Mouse (Mus musculus) intestine, embryonic 16.5 days (tissue): Measurements from ENCODE around the gene Tcf7. TPM values are rescaled to one million over a fixed set of nuclear protein-coding genes. Genes with fewer than 3 reads are reported as not detected.
"Not testable (repeated sequence)": the region's sequence is repeated elsewhere in the genome, so short reads cannot be mapped to it uniquely, and the experiment has no call there.

Experiments
- ATAC-seq: fragments of 200-750 bp; cut with Nextera tagmentation; 2 replicates; pipeline ENCODE4 v1.8.0; 2017; ENCODE audit warnings: moderate TSS enrichment, moderate library complexity
- H3K27ac ChIP-seq: fragments of 300-500 bp; sonication (generic); 2 replicates; pipeline ENCODE4 v1.5.1; 2014; ENCODE audit warnings: mild to moderate bottlenecking, low read length
- H3K27me3 ChIP-seq: fragments of 300-500 bp; sonication (generic); replicated peaks from 2 replicates; pipeline ENCODE4 v1.6.1; 2014; ENCODE audit warnings: low read length, control low read depth, mixed read lengths; ENCODE audit not compliant: control insufficient read depth, insufficient read depth
- H3K36me3 ChIP-seq: fragments of 300-500 bp; sonication (generic); 2 replicates; pipeline ENCODE4 v1.6.1; 2014; ENCODE audit warnings: low read length, control low read depth; ENCODE audit not compliant: control insufficient read depth, insufficient read depth
- H3K4me1 ChIP-seq: fragments of 300-500 bp; sonication (generic); 2 replicates; pipeline ENCODE4 v1.6.1; 2014; ENCODE audit warnings: low read length, control low read depth, mixed read lengths; ENCODE audit not compliant: control insufficient read depth, insufficient read depth
- H3K4me2 ChIP-seq: fragments of 300-500 bp; sonication (generic); 2 replicates; pipeline ENCODE4 v1.6.1; 2014; ENCODE audit warnings: low read depth, low read length, control low read depth
- H3K4me3 ChIP-seq: fragments of 300-500 bp; sonication (generic); 2 replicates; pipeline ENCODE4 v1.5.1; 2014; ENCODE audit warnings: mild to moderate bottlenecking, low read length
- H3K9ac ChIP-seq: fragments of 300-500 bp; sonication (generic); 2 replicates; pipeline ENCODE4 v1.6.1; 2014; ENCODE audit warnings: low read depth, low read length
- H3K9me3 ChIP-seq: fragments of 300-500 bp; sonication (generic); 2 replicates; pipeline ENCODE4 v1.6.1; 2016; ENCODE audit warnings: low read length, control low read depth; ENCODE audit not compliant: control insufficient read depth
- WGBS: fragments of 180-500 bp; shearing (Covaris S2); extraction: QIAGEN DNeasy Blood & Tissue Kit; methylation state at CpG from one replicate; pipeline ENCODE4 v1.1.7; 2014; 5-methylcytosine and 5-hydroxymethylcytosine counted together
- polyA plus RNA-seq: library from polyadenylated mRNA; unstranded; fragments of >200 nt; fragmentation: Nextera tagmentation; extraction: Ambion mirVana; gene quantifications from 2 replicates; pipeline ENCODE4 v1.2.1, GENCODE M21; 2015

Gene Tcf7
- polyA plus RNA-seq, 1 experiment from 2014 or later: 3.4 TPM

DNA sequence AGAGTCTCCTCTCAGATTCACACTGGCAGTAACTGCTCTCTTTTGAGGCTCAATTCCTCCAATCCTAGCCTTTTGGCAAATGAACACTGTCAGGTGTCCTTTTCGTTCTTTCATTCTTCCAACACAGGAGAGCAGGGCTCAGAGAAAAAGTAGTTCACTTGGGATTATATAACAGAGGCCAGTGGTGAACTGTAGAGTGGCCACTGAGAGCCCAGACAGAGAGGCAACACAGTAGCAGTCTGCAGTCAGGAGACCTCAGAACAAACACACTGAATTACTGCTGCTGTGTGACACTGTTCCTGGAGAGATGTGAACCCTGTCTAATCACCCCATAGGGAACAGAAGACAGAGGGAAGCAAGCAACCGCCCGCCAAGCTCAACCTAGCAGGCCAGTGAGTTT is 55.8 kb downstream of the Tcf7 start:
- no peak overlapping the region for H3K4me2 ChIP-seq
- no peaks in the 10 kb centered on the region for H3K27me3 ChIP-seq
- H3K4me1 ChIP-seq: 0 out of 2 replicates have a peak, but pooled peaks cover 11% of the 10 kb centered on the region
- H3K9me3 ChIP-seq: no peaks in the 10 kb centered on the region
- H3K9ac ChIP-seq: no peak overlapping the region
- no peaks in the 10 kb centered on the region for H3K36me3 ChIP-seq
- no peak for ATAC-seq
- 0 out of 2 replicates have a peak overlapping the region, but pooled peaks have one; percentile 21 for H3K27ac ChIP-seq
- 70% methylated on average over 3 of the region's 3 CpGs for WGBS
- H3K4me3 ChIP-seq: no peak overlapping the region

DNA sequence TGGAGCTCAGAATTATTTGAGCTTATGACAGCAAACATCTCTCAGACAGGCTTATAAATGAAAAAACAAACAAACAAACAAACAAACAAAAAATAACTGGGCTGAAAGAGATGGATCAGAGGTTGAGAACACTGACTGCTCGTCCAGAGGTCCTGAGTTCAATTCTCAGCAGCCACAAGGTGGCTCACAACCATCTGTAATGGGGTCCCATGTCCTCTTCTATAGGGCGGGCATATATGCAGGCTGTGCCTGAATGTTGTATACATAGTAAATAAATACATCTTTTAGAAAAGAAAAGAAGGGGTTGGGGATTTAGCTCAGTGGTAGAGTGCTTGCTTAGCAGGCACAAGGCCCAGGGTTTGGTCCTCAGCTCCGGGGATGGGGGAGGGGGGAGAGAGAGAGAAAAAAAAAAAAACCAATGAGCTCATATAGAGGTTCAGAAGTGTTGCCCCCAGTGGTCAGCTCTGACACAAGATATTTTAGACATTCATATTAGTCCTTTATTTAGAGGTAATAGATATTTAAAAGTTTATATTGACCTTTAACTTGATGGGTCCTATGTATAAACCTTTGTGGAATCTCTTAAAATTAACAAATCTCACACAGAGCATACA is 56.7 kb downstream of the Tcf7 start:
- ATAC-seq: no peak
- H3K4me1 ChIP-seq: 0 out of 2 replicates have a peak, but pooled peaks cover 10% of the 10 kb centered on the region
- H3K9me3 ChIP-seq: no peaks in the 10 kb centered on the region
- H3K27ac ChIP-seq: no peak overlapping the region
- no peaks in the 10 kb centered on the region for H3K36me3 ChIP-seq
- H3K4me3 ChIP-seq: no peak overlapping the region
- no peak overlapping the region for H3K9ac ChIP-seq
- 58% methylated on average over 3 of the region's 3 CpGs for WGBS
- H3K4me2 ChIP-seq: no peak overlapping the region
- no peaks in the 10 kb centered on the region for H3K27me3 ChIP-seq

DNA sequence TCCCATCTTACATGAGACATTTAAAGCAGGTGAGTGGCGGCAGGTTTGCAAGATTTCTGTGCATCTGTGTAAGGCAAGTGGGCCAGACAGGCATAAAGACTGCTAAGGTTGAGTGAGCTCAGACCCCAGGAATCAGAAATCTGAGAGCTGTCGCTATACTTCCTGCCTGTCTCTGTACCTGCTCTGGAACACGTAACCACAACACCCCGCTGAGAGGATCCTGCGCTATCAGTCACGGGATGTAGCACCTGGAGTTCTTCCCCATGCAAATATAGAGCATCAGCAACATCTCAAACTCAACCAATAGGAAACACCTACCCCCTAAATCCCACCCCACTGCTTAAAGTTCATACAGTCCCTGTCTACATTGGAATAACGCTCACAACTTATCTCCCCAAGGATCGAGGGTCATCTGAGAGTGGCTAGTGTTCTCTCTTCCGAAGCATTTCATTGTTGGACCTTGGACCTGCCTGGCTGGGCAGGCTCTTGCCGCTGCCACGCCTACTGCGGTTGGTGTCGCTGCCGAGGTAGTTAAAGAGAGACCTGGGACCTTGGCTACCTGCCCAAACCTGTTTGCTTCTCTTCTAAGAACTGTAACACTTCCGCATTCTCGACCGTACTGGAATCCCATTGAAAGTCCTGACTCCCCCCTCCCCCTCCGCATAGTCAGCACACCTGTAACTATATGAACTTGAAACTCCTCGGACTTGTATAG is 58.7 kb downstream of the Tcf7 start:
- Histone ChIP-seq H3K27me3 (no peaks in the 10 kb centered on the region), H3K4me3 (peak overlapping the region; percentile 36), H3K36me3 (no peaks in the 10 kb centered on the region), H3K9ac (peak overlapping the region; percentile 57; the same call in 1 of the 2 replicates), H3K4me2 (peak overlapping the region; percentile 48), H3K27ac (peak overlapping the region; percentile 90), H3K9me3 (no peaks in the 10 kb centered on the region), H3K4me1 (no peaks in the 10 kb centered on the region)
- peak; percentile 93 for ATAC-seq
- WGBS: 10% methylated on average over 19 of the region's 19 CpGs

DNA sequence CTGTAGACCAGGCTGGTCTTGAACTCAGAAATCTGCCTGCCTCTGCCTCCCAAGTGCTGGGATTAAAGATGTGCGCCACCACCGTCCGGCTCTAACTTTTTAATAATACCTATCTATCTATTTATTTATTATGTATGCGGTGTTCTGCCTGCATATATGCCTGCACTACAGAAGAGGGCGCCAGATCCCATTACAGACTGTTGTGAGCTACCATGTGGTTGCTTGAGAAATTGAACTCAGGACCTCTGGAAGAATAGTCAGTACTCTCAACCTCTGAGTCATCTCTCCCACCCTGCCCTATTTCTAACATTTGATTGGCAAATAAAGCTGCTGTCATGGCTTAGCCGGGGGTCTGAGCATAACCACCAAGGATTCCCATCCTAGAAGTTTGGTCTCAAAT is 59.9 kb downstream of the Tcf7 start:
- Histone ChIP-seq H3K9me3 (no peaks in the 10 kb centered on the region), H3K4me3 (no peak overlapping the region), H3K27me3 (no peaks in the 10 kb centered on the region), H3K27ac (no peak overlapping the region), H3K4me2 (no peak overlapping the region), H3K36me3 (no peaks in the 10 kb centered on the region), H3K4me1 (no peaks in the 10 kb centered on the region), H3K9ac (no peak overlapping the region)
- no peak for ATAC-seq
- WGBS: 70% methylated on average over 6 of the region's 6 CpGs

DNA sequence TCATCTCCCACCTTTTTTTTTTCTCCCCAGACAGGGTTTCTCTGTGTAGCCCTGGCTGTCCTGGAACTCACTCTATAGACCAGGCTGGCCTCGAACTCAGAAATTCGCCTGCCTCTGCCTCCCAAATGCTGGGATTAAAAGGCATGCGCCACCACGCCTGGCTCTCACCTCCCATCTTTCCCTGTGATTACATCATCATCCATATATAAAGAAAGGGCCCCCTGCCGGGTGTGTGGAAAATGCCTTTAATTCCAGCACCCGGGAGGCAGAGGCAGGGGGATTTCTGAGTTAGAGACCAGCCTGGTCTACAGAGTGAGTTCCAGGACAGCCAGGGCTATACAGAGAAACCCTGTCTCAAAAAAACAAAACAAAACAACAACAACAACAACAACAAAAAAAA is 60.9 kb downstream of the Tcf7 start:
- not testable (repeated sequence) for H3K9ac ChIP-seq
- 83% methylated on average over 6 of the region's 6 CpGs for WGBS

DNA sequence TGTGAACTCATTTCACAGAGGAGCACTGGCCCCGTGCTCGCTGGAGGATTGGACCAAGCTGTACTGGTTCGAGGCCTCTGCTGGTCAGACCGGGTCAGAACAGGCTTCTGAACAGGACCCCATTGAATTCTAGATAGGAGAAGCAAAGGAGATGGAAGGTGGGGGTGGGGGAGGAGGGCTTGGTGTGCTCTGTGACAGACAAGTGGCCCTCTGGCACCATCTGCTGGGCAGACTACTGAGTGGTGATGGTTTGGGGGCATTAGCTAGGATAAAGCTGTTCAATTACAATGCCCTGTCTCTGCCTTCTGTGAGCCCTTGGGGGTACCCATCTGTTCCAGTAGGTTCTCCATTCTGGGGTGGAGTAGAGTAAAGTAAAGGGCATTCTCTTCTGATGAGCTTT is 62.5 kb downstream of the Tcf7 start:
- no peak overlapping the region for H3K27ac ChIP-seq
- no peaks in the 10 kb centered on the region for H3K9me3 ChIP-seq
- H3K27me3 ChIP-seq: no peaks in the 10 kb centered on the region
- H3K4me1 ChIP-seq: no peaks in the 10 kb centered on the region
- H3K9ac ChIP-seq: no peak overlapping the region
- no peak for ATAC-seq
- WGBS: 11% methylated on average over 4 of the region's 4 CpGs
- H3K4me2 ChIP-seq: peak overlapping the region; percentile 25; the same call in 1 of the 2 replicates
- H3K36me3 ChIP-seq: no peaks in the 10 kb centered on the region
- no peak overlapping the region for H3K4me3 ChIP-seq

More for the DNA sequence above, 60.9 kb downstream of the Tcf7 start:
- H3K36me3 ChIP-seq, ATAC-seq, H3K9me3 ChIP-seq, H3K4me1 ChIP-seq, H3K27ac ChIP-seq, H3K4me2 ChIP-seq, H3K4me3 ChIP-seq, H3K27me3 ChIP-seq: not testable (repeated sequence)

DNA sequence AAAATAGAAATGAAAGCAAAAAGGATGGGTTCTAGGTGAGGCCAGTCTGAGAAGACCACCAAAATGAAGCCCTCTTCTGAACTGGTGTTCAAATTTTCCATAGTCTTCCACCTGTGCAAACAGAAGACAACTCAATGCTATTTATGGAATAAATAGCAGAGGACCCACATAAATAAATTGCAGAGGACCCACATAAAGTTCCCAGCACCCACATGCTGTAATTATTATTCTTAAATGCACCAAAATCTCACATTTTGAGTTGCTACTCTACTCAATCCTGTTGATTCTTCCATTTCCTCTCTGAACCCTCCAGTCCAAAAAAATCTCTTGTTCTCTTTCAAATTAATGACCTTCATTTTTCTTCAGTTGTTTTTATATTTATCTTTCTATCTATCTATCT is 68.9 kb downstream of the Tcf7 start, which contains the start of gene Olfr1371:
Gene Olfr1371, minus strand, starts transcription at position 101 of the 400 bp plus-strand sequence.
- Histone ChIP-seq H3K27me3 (no peaks in the 10 kb centered on the region), H3K4me3 (no peak within 1 kb of the TSS), H3K9me3 (no peaks in the 10 kb centered on the region), H3K4me1 (no peaks in the 10 kb centered on the region), H3K4me2 (no peak within 1 kb of the TSS), H3K27ac (no peak within 1 kb of the TSS), H3K36me3 (no peaks in the 10 kb centered on the region), H3K9ac (no peak within 1 kb of the TSS)
- ATAC-seq: no peak

Other genes with a start within 250 kb of the Tcf7 start
- gene Ppp2ca, start 184.3 kb downstream of the Tcf7 start, polyA plus RNA-seq: 20.2 and 51.9 TPM in 2 replicates
- gene Olfr1373, start 137.5 kb downstream of the Tcf7 start, polyA plus RNA-seq: not detected in 2 replicates
- gene Olfr1371, start 69.0 kb downstream of the Tcf7 start, polyA plus RNA-seq: not detected in 2 replicates
- 708 and 723 TPM in 2 replicates for gene Skp1a, start 51.0 kb downstream of the Tcf7 start, polyA plus RNA-seq
- 311 and 337 TPM in 2 replicates for gene Vdac1, start 77.8 kb upstream of the Tcf7 start, polyA plus RNA-seq
- 144 and 153 TPM in 2 replicates for gene 9530068E07Rik, start 113.4 kb upstream of the Tcf7 start, polyA plus RNA-seq